Comparison of ENCODE assay signal across 8 mouse cellular contexts in genomic region chr13:91462893-91463481, GRCm38 (mm10). TPM values are rescaled to one million over a fixed set of nuclear protein-coding genes. Genes with fewer than 3 reads are reported as not detected.
DNase-seq lines count a peak whose midpoint lies in the region; ATAC-seq and TF ChIP-seq lines count a peak whose summit lies in the region.

No protein-coding gene starts in this region.

- DNase-seq in heart, adult 18-20 months = peak; percentile 34 to 49
- no peak for DNase-seq in heart, adult 8-10 months (ENCODE audit: low spot score)
- peak; percentile 25 for DNase-seq in cerebellum, adult 8-10 months
- peak; percentile 45 for DNase-seq in heart, postnatal 0 days (ENCODE audit: low spot score)
- DNase-seq in limb, embryonic 10.5 days (ENCODE audit: low spot score) = no peak
- no peak for DNase-seq in adrenal gland, adult 8-10 months

- no peaks in the 10 kb centered on the region for H3K9me3 ChIP-seq in heart, postnatal 0 days (replicated peaks; ENCODE audit: control insufficient read depth, low read length)
- no peaks in the 10 kb centered on the region for H3K9me3 ChIP-seq in limb, embryonic 10.5 days (replicated peaks)
- H3K9me3 ChIP-seq in midbrain, embryonic 16.5 days (replicated peaks; ENCODE audit: control insufficient read depth, low read length, poor library complexity, severe bottlenecking) = no peaks in the 10 kb centered on the region

- no peaks in the 10 kb centered on the region for H3K36me3 ChIP-seq in heart, postnatal 0 days (replicated peaks; ENCODE audit: control insufficient read depth, insufficient read depth, low read length)
- H3K36me3 ChIP-seq in limb, embryonic 10.5 days = no peaks in the 10 kb centered on the region
- H3K36me3 ChIP-seq in midbrain, embryonic 16.5 days (ENCODE audit: control insufficient read depth, insufficient read depth, low read length) = no peaks in the 10 kb centered on the region

- ATAC-seq in heart, postnatal 0 days (ENCODE audit: insufficient read depth, low read depth) = no peak
- no peak for ATAC-seq in midbrain, embryonic 16.5 days
- ATAC-seq in erythroid progenitor cell, adult 5-6 weeks (replicated peaks; ENCODE audit: low FRiP score, poor library complexity, severe bottlenecking) = no peak

- TF ChIP-seq CTCF in heart, postnatal 0 days (IDR thresholded peaks at IDR 0.05; ENCODE audit: low read depth) = peak; percentile 37

- no peak for TF ChIP-seq EP300 in heart, postnatal 0 days (IDR thresholded peaks at IDR 0.05; ENCODE audit: low read depth)

- no peaks in the 10 kb centered on the region for H3K27me3 ChIP-seq in heart, postnatal 0 days (ENCODE audit: control insufficient read depth, insufficient read depth, low read length)
- no peaks in the 10 kb centered on the region for H3K27me3 ChIP-seq in limb, embryonic 10.5 days (ENCODE audit: low read depth, poor library complexity, severe bottlenecking)
- H3K27me3 ChIP-seq in midbrain, embryonic 16.5 days (ENCODE audit: control insufficient read depth, insufficient read depth, low read depth, low read length) = no peaks in the 10 kb centered on the region

- WGBS in heart, postnatal 0 days = 29% methylated on average over 9 of the region's 9 CpGs
- WGBS in limb, embryonic 10.5 days = 44% methylated on average over 9 of the region's 9 CpGs
- 13% methylated on average over 9 of the region's 9 CpGs for WGBS in midbrain, embryonic 16.5 days

- peaks cover 17% of the 10 kb centered on the region for H3K4me1 ChIP-seq in heart, postnatal 0 days (ENCODE audit: control insufficient read depth, insufficient read depth)
- H3K4me1 ChIP-seq in limb, embryonic 10.5 days = peaks cover 39% of the 10 kb centered on the region
- H3K4me1 ChIP-seq in midbrain, embryonic 16.5 days (ENCODE audit: control insufficient read depth, insufficient read depth, low read length) = peaks cover 32% of the 10 kb centered on the region

- no peak overlapping the region; the same call in 1 of the 2 replicates for H3K4me3 ChIP-seq in heart, postnatal 0 days (ENCODE audit: low read depth, low read length)
- peak overlapping the region; percentile 99 for H3K4me3 ChIP-seq in limb, embryonic 10.5 days
- peak overlapping the region; percentile 93 for H3K4me3 ChIP-seq in midbrain, embryonic 16.5 days (ENCODE audit: low read depth, low read length)

- H3K4me2 ChIP-seq in heart, postnatal 0 days (ENCODE audit: low read depth, low read length) = peak overlapping the region; percentile 84; the same call in 1 of the 2 replicates
- H3K4me2 ChIP-seq in midbrain, embryonic 16.5 days (ENCODE audit: low read length) = peak overlapping the region; percentile 84

- no peak overlapping the region; the same call in 1 of the 2 replicates for H3K27ac ChIP-seq in heart, postnatal 0 days (ENCODE audit: low read depth)
- no peak overlapping the region for H3K27ac ChIP-seq in limb, embryonic 10.5 days
- H3K27ac ChIP-seq in midbrain, embryonic 16.5 days (ENCODE audit: low read length) = no peak overlapping the region

- H3K9ac ChIP-seq in heart, postnatal 0 days (replicated peaks; ENCODE audit: low read depth, low read length) = no peak overlapping the region
- no peak overlapping the region for H3K9ac ChIP-seq in midbrain, embryonic 16.5 days (ENCODE audit: low read depth, low read length)

RNA-seq across cellular contexts. Expression of gene Ssbp2, which starts 2.9 kb away (rescaled TPM):
- 10 to 100 TPM; 37.5 to 44.4 TPM for total RNA-seq in heart, adult 18-20 months (2021)
- 10 to 100 TPM; 41.4 to 47.8 (median 42.8) TPM for total RNA-seq in heart, adult 8-10 months (2022)
- total RNA-seq in heart, postnatal 0 days (2014; rRNA removed; ENCODE audit: low replicate concordance) = 74.2 and 85.1 TPM in 2 replicates
- 70.8 and 75.7 TPM in 2 replicates for polyA plus RNA-seq in heart, postnatal 0 days (2015; fragmentation: Nextera tagmentation; extraction: Ambion mirVana)
- 136 and 183 TPM in 2 replicates for polyA plus RNA-seq in limb, embryonic 10.5 days (2016; fragmentation: Nextera tagmentation; extraction: Ambion mirVana)
- polyA plus RNA-seq in midbrain, embryonic 16.5 days (2015; fragmentation: Nextera tagmentation; extraction: Ambion mirVana) = 227 and 255 TPM in 2 replicates
- 34.6 and 58.7 TPM in 2 replicates for total RNA-seq in erythroid progenitor cell, adult 5-6 weeks (2015; ENCODE audit: low replicate concordance)
- 37.7 and 57.4 TPM in 2 replicates for total RNA-seq in erythroid progenitor cell, adult 5-6 weeks (2017; ENCODE audit: low replicate concordance)
- total RNA-seq in adrenal gland, adult 8-10 months (2022) = 10 to 100 TPM; 21.7 to 45.1 (median 30.5) TPM

Comparison
In these comparisons a context has a peak if more than half of its experiments do, and no peak if none do; other contexts are left out.
1. DNase-seq: peak in heart, adult 18-20 months (2 of 2), cerebellum, adult 8-10 months (single experiment) and heart, postnatal 0 days (single experiment); none in heart, adult 8-10 months (single experiment), limb, embryonic 10.5 days (single experiment) and adrenal gland, adult 8-10 months (single experiment).